Mouse (Mus musculus) thymus, adult 2 months (tissue): ENCODE results near the gene 9430038I01Rik.

Experiments used
- CTCF ChIP-seq: fragments of 200-500 bp; IDR thresholded peaks from 2 replicates; pipeline ENCODE4 v1.5.1; 2012; ENCODE audit warnings: mild to moderate bottlenecking, control low read depth, low read length, moderate library complexity, borderline replicate concordance; ENCODE audit not compliant: control insufficient read depth, poor library complexity, insufficient read depth; ENCODE audit errors: extremely low read depth
- POLR2A ChIP-seq: fragments of 200-500 bp; IDR thresholded peaks from 2 replicates; pipeline ENCODE4 v1.6.1; 2012; ENCODE audit warnings: mild to moderate bottlenecking, low read length, control low read depth, moderate library complexity; ENCODE audit not compliant: control insufficient read depth, poor library complexity, insufficient read depth; ENCODE audit errors: extremely low read depth

GRCm38 (mm10) chr7:137397361-137397910, 13.1 kb downstream of the 9430038I01Rik start:
- TF ChIP-seq CTCF (no peak), POLR2A (no peak)
